Mouse (Mus musculus): Measurements from ENCODE around the gene Ndufa9. TPM values are rescaled to one million over a fixed set of nuclear protein-coding genes. Genes with fewer than 3 reads are reported as not detected.

The Ndufa9 gene
- 394 and 409 TPM in 2 replicates for polyA plus RNA-seq (2014; fragmentation: Nextera tagmentation; extraction: Ambion mirVana)

DNA sequence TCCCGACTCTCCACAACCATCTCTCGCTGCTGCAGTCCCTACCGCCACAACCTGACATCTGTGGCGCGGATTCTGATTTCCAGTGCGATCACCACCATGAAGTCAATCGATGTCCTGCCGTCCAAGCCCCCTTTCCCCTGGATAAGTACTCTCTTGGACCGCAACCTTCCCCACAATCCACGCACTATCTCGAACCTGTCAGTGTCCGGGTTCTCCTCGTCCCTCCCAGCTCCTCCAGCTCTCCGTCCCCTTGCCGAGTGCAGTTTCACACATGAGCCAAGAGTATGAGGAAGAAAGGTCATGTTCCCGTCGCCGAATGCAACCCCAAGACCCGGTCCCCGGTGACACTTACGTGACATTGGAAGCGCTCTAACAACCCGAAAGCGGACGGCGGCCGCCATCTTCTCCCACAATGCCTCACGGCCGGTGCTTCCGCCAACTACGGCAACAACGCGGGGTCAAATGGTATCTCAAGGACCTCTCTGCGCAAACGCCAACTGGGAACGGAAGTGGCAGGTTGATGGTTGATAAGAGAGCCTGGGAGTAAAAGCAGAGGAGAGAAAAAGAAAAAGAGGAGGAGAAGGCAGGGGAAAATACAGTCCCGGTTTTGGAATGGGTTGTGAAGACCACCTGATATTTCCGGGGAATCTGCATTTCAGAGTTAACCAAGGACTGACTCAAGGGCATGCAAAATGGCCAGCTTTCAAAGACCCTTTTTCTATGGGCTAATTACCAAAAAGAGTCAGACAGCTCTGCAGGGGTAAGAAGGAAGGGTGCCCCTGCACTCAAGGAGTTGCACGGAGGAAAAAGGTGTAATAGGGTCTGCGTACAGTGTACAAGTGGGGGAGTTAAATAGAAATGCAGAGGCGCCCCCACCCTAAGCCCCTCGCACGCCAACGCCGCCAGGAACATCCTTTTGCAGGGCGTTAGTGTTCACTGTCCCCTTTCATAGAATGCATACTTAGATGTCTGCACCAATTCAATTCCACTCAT, at the start of gene Ndufa9:
Gene Ndufa9 (minus strand): TSS at position 425 of the 993 bp plus-strand sequence.
- peak; percentile 61 for ATAC-seq (ENCODE audit: insufficient number of reproducible peaks, insufficient read depth, low FRiP score, low read depth)
- H3K4me1 ChIP-seq (ENCODE audit: control insufficient read depth in 2 of 2, insufficient read depth in 2 of 2, low read length in 2 of 2), result peaks cover 0 to 12% of the 10 kb centered on the region in 2 experiments; a peak in 3 of 4 replicates
- 7% methylated on average over 46 of the region's 46 CpGs for whole genome bisulfite sequencing
- H3K27ac ChIP-seq (replicated peaks in 1 of 2; ENCODE audit: control insufficient read depth in 1 of 2, insufficient read depth in 1 of 2, low read depth in 2 of 2, low read length in 2 of 2), result peak within 1 kb of the TSS; percentile 44 to 45; a peak in 3 of 4 replicates
- H3K9me3 ChIP-seq (ENCODE audit: control insufficient read depth, low read length), result no peaks in the 10 kb centered on the region
- H3K9ac ChIP-seq (ENCODE audit: low read length), result peak within 1 kb of the TSS; percentile 85
- peaks cover 10% of the 10 kb centered on the region for H3K36me3 ChIP-seq (ENCODE audit: control insufficient read depth, insufficient read depth, low read length)
- H3K4me2 ChIP-seq (ENCODE audit: low read length), result peak within 1 kb of the TSS; percentile 78
- no peaks in the 10 kb centered on the region for H3K27me3 ChIP-seq (ENCODE audit: control insufficient read depth, insufficient read depth, low read length)
- peak within 1 kb of the TSS; percentile 68 to 80 for H3K4me3 ChIP-seq (ENCODE audit: control insufficient read depth in 1 of 2, insufficient read depth in 1 of 2, low read depth in 1 of 2, low read length in 2 of 2)

DNA sequence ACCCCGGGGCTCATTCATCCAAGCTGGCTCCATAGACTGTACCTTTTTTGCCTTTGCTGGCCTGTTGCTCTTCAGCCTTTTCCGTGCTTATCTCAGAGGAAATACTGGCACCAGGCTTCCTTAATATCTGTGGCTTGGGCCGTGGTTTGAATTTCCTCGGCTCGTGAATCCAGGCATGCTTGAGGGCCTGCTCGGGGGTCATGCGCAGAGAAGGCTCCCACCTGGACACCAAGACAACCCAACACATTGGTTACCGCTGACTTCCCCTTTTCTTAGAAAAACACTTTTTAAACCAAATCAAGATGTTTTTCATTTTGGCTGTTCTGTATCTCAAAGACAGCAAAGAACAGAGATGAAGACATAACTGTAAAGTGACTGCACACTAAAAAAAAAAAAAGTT, 28.2 kb upstream of the Ndufa9 start:
- H3K4me3 ChIP-seq (ENCODE audit: control insufficient read depth in 1 of 2, insufficient read depth in 1 of 2, low read depth in 1 of 2, low read length in 2 of 2), result no peak overlapping the region
- no peaks in the 10 kb centered on the region for H3K36me3 ChIP-seq (ENCODE audit: control insufficient read depth, insufficient read depth, low read length)
- WGBS, result 63% methylated on average over 8 of the region's 8 CpGs
- 0 out of 2 replicates have a peak, but pooled peaks cover 4% of the 10 kb centered on the region for H3K27me3 ChIP-seq (ENCODE audit: control insufficient read depth, insufficient read depth, low read length)
- H3K27ac ChIP-seq (replicated peaks in 1 of 2; ENCODE audit: control insufficient read depth in 1 of 2, insufficient read depth in 1 of 2, low read depth in 2 of 2, low read length in 2 of 2), result no peak overlapping the region
- no peak overlapping the region for H3K4me2 ChIP-seq (ENCODE audit: low read length)
- no peak overlapping the region for H3K9ac ChIP-seq (ENCODE audit: low read length)
- no peaks in the 10 kb centered on the region for H3K4me1 ChIP-seq (ENCODE audit: control insufficient read depth in 2 of 2, insufficient read depth in 2 of 2, low read length in 2 of 2)
- no peak for ATAC-seq (ENCODE audit: insufficient number of reproducible peaks, insufficient read depth, low FRiP score, low read depth)
- H3K9me3 ChIP-seq (ENCODE audit: control insufficient read depth, low read length), result no peaks in the 10 kb centered on the region

DNA sequence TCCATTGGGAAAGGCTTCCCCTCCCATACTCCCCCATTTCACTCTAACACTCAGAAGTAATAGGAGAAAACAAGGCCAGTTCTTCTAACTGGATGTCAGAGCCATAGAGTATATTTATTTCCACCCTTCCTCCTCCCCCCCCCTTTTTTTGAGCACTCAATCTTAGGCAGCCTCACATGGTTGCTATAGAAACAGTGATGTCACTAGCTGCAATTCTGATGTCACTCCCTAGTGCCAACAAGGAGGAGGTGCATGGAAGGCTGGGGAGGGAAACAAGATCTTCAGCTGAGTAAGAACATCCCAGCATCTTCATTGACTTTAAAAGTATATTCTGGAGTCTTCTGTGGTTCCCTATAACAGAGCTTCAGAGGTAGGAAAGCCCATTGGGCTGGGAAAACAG, 3.9 kb upstream of the Ndufa9 start, which contains the start of gene Akap3:
Gene Akap3 (plus strand): TSS at position 218 of the 400 bp plus-strand sequence.
- Histone ChIP-seq H3K9me3 (ENCODE audit: control insufficient read depth, low read length) (no peaks in the 10 kb centered on the region), H3K4me1 (ENCODE audit: control insufficient read depth in 2 of 2, insufficient read depth in 2 of 2, low read length in 2 of 2) (peaks cover 0 to 7% of the 10 kb centered on the region in 2 experiments; a peak in 3 of 4 replicates), H3K4me3 (ENCODE audit: control insufficient read depth in 1 of 2, insufficient read depth in 1 of 2, low read depth in 1 of 2, low read length in 2 of 2) (no peak within 1 kb of the TSS), H3K27ac (replicated peaks in 1 of 2; ENCODE audit: control insufficient read depth in 1 of 2, insufficient read depth in 1 of 2, low read depth in 2 of 2, low read length in 2 of 2) (no peak within 1 kb of the TSS), H3K27me3 (ENCODE audit: control insufficient read depth, insufficient read depth, low read length) (peaks cover 6% of the 10 kb centered on the region; the same call in 1 of the 2 replicates), H3K4me2 (ENCODE audit: low read length) (no peak within 1 kb of the TSS), H3K9ac (ENCODE audit: low read length) (no peak within 1 kb of the TSS), H3K36me3 (ENCODE audit: control insufficient read depth, insufficient read depth, low read length) (no peaks in the 10 kb centered on the region)
- no peak for ATAC-seq (ENCODE audit: insufficient number of reproducible peaks, insufficient read depth, low FRiP score, low read depth)

DNA sequence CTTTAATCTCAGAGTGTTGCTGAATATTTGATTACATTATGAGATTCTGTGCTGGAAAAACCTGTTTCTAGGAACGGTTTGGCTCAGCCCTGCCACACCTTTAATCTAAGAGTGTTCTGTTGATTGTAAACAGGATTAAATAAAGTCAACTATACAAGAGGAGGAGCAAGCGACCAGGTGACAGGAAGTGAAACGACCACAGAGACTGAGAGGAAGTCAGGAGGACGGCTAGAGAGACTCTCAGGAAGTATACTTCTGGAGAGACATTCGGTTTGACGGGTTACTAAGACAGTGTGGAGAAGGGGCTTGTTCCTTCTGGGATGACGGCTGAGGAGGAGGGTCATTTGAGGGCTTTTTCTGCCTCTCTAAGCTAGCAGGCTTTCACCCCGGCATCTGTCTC, 12.3 kb downstream of the Ndufa9 start:
- ATAC-seq (ENCODE audit: insufficient number of reproducible peaks, insufficient read depth, low FRiP score, low read depth), result no peak
- Histone ChIP-seq H3K9me3 (ENCODE audit: control insufficient read depth, low read length) (no peaks in the 10 kb centered on the region), H3K4me2 (ENCODE audit: low read length) (no peak overlapping the region), H3K36me3 (ENCODE audit: control insufficient read depth, insufficient read depth, low read length) (peaks cover 100% of the 10 kb centered on the region), H3K9ac (ENCODE audit: low read length) (no peak overlapping the region), H3K27ac (replicated peaks in 1 of 2; ENCODE audit: control insufficient read depth in 1 of 2, insufficient read depth in 1 of 2, low read depth in 2 of 2, low read length in 2 of 2) (no peak overlapping the region), H3K4me3 (ENCODE audit: control insufficient read depth in 1 of 2, insufficient read depth in 1 of 2, low read depth in 1 of 2, low read length in 2 of 2) (no peak overlapping the region), H3K4me1 (ENCODE audit: control insufficient read depth in 2 of 2, insufficient read depth in 2 of 2, low read length in 2 of 2) (no peaks in the 10 kb centered on the region), H3K27me3 (ENCODE audit: control insufficient read depth, insufficient read depth, low read length) (no peaks in the 10 kb centered on the region)
- WGBS, result 80% methylated on average over 8 of the region's 8 CpGs

DNA sequence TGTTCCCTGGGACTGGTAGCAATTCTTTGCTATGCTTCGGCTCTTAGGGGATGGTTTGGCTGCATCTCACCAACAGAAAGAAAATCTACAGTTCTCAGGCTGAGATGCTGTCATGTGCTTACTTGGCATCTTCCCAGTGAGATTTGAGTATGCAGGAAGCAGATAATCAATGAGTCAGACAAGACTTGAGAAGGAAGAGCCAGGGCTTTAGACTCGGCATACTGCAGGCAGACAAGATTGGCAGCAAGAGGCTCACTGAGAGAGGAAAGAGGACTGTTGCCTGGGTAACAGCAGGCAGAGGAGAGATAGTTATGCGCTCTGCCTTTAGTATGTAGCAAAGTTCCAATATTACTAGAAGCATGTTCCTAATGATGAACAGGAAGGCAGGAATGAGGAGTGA, 25.8 kb downstream of the Ndufa9 start:
- no peak overlapping the region for H3K4me2 ChIP-seq (ENCODE audit: low read length)
- no peak overlapping the region for H3K4me3 ChIP-seq (ENCODE audit: control insufficient read depth in 1 of 2, insufficient read depth in 1 of 2, low read depth in 1 of 2, low read length in 2 of 2)
- H3K27ac ChIP-seq (replicated peaks in 1 of 2; ENCODE audit: control insufficient read depth in 1 of 2, insufficient read depth in 1 of 2, low read depth in 2 of 2, low read length in 2 of 2), result no peak overlapping the region
- no peak for ATAC-seq (ENCODE audit: insufficient number of reproducible peaks, insufficient read depth, low FRiP score, low read depth)
- no peaks in the 10 kb centered on the region for H3K27me3 ChIP-seq (ENCODE audit: control insufficient read depth, insufficient read depth, low read length)
- peaks cover 88% of the 10 kb centered on the region for H3K36me3 ChIP-seq (ENCODE audit: control insufficient read depth, insufficient read depth, low read length)
- H3K9me3 ChIP-seq (ENCODE audit: control insufficient read depth, low read length), result no peaks in the 10 kb centered on the region
- no peaks in the 10 kb centered on the region for H3K4me1 ChIP-seq (ENCODE audit: control insufficient read depth in 2 of 2, insufficient read depth in 2 of 2, low read length in 2 of 2)
- H3K9ac ChIP-seq (ENCODE audit: low read length), result no peak overlapping the region
- WGBS, result 76% methylated on average over 3 of the region's 3 CpGs

DNA sequence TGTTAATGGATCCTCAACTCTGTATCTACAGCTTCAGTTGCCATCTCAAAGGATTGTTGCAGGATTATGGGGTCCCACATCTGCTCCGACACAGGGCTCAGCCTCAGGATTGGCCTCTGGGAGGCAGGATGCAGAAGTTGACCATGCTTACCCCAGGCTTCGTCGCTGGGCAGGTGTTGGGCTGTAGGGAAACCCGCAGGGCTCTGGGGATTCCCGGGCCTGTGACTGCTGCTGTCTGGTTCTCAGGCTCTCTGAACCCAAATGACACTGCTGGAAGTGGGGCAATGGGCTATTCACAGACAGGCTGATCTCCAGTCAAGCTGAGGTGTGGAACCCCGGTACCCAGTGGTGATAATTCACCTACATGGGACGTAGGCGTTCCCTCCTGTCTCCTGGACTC, 32.6 kb downstream of the Ndufa9 start:
- Histone ChIP-seq H3K4me3 (ENCODE audit: control insufficient read depth in 1 of 2, insufficient read depth in 1 of 2, low read depth in 1 of 2, low read length in 2 of 2) (no peak overlapping the region), H3K36me3 (ENCODE audit: control insufficient read depth, insufficient read depth, low read length) (peaks cover 20% of the 10 kb centered on the region), H3K4me2 (ENCODE audit: low read length) (no peak overlapping the region), H3K9me3 (ENCODE audit: control insufficient read depth, low read length) (no peaks in the 10 kb centered on the region), H3K9ac (ENCODE audit: low read length) (no peak overlapping the region), H3K4me1 (ENCODE audit: control insufficient read depth in 2 of 2, insufficient read depth in 2 of 2, low read length in 2 of 2) (no peaks in the 10 kb centered on the region), H3K27ac (replicated peaks in 1 of 2; ENCODE audit: control insufficient read depth in 1 of 2, insufficient read depth in 1 of 2, low read depth in 2 of 2, low read length in 2 of 2) (no peak overlapping the region), H3K27me3 (ENCODE audit: control insufficient read depth, insufficient read depth, low read length) (no peaks in the 10 kb centered on the region)
- WGBS, result 87% methylated on average over 8 of the region's 8 CpGs
- ATAC-seq (ENCODE audit: insufficient number of reproducible peaks, insufficient read depth, low FRiP score, low read depth), result no peak

DNA sequence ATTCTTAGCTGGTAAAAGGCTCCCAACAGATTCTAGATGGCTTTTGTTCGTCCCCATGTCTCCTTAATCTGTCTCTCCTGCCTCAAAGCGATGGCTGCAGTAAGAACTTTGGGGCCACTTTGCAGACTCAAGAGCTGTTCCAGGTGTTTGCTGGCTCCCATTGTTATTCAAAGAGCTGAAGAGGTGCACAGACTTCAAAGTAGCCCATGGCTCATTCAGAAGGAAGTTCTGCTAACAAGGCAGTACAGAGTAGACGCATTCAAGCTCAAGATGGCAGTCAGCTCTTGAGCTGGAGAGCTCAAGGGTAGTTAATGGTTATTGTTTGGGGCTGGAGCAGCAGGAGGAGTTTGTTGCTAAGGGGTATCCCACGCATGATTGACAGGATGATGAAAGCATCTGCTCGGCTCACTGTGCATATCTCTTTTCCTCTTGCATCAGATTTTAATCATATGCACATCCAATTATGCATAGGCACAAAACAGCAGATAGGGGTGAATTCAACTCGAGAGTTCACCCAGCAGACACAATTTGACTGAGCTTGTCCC, 33.7 kb downstream of the Ndufa9 start:
- WGBS, result 67% methylated on average over 6 of the region's 6 CpGs
- Histone ChIP-seq H3K27me3 (ENCODE audit: control insufficient read depth, insufficient read depth, low read length) (no peaks in the 10 kb centered on the region), H3K36me3 (ENCODE audit: control insufficient read depth, insufficient read depth, low read length) (peaks cover 10% of the 10 kb centered on the region), H3K9ac (ENCODE audit: low read length) (no peak overlapping the region), H3K27ac (replicated peaks in 1 of 2; ENCODE audit: control insufficient read depth in 1 of 2, insufficient read depth in 1 of 2, low read depth in 2 of 2, low read length in 2 of 2) (no peak overlapping the region), H3K9me3 (ENCODE audit: control insufficient read depth, low read length) (no peaks in the 10 kb centered on the region), H3K4me2 (ENCODE audit: low read length) (no peak overlapping the region), H3K4me3 (ENCODE audit: control insufficient read depth in 1 of 2, insufficient read depth in 1 of 2, low read depth in 1 of 2, low read length in 2 of 2) (no peak overlapping the region), H3K4me1 (ENCODE audit: control insufficient read depth in 2 of 2, insufficient read depth in 2 of 2, low read length in 2 of 2) (no peaks in the 10 kb centered on the region)
- no peak for ATAC-seq (ENCODE audit: insufficient number of reproducible peaks, insufficient read depth, low FRiP score, low read depth)
